Mouse (Mus musculus) spleen, adult 12 weeks (tissue): ENCODE data around the gene Rgmb.

Source experiments
- DNase-seq: peaks from one replicate; pipeline ENCODE4 v3.0.0; 2022; ENCODE audit warnings: low spot score

Rgmb gene

DNA sequence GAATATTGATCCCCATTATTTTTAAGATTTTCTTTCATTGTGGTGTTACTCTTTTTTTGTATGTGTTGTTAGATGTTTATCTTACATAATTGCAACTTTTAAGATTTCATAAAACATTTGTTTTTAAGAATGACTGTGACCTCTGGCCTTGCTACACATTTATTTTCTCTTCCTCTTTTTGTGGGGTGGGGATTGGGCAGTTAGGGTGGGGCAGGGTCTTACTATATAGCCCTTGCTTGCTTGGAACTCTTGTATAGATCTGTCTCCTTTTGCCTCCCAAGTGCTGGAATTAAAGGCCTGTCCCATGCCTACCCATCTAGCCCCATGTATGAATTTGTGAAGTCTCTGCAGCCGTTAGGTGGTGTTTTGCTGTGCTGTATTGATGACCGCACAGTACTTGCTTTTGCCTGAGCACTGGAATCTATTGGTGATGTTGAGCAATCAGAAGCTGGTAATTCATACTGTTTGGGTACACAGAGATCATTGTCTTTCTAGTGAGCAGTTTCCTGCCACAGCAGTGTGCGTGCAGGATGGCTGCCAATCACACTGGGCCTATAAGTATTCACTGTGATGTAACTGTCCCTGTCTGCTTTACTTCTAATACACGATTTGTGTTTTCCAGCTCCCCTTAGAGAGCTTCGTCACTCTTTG is 56.1 kb downstream of the Rgmb start:
- no peak for DNase-seq

DNA sequence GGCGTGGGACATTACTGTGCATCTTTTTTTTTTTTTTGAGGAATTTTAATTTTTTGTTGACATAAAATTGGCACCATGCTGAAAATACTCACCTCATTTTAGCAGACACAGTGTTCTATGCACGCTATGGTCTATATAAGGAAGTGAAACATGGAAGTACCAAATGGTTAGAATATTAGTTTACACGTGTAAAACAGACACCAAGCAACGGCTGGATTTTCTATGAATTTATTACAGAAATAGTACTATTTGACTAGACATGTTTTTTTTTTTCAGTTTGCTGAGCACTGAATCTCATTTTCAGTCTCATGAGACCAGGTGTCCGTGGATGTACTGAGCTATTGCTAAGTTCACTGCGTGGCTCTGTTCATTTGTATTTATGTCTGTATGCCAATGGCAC is 56.9 kb downstream of the Rgmb start:
- no peak for DNase-seq

DNA sequence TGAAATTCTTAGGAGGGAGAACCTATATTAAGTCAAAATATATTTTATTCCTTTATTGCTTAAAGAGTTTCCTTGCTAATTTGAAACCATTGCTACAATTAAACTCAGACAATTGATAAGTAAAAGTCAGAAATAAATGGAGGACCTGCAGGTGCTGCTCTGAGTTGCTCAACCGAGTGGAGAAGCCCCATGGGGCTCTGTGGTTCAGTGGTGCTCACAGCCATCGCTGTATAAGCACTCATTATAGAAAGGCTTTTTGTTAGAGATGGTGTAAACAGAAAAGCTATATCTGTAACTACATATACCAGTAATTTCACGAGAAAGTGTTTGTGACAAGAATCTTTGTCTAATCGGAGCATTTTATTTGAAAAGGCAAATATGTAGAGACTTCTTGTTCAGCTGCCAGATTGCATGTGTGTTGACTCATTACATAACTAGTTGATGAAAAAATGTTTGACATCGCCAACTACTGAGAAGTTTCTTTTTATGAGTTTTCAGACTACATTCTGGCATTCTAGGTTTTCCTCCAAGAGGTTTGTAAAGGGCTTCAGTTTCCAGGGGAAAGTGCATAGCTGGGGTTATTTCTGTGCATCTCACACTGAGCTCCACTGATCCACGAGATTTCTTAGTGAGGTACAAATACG is 61.6 kb downstream of the Rgmb start:
- DNase-seq = no peak

DNA sequence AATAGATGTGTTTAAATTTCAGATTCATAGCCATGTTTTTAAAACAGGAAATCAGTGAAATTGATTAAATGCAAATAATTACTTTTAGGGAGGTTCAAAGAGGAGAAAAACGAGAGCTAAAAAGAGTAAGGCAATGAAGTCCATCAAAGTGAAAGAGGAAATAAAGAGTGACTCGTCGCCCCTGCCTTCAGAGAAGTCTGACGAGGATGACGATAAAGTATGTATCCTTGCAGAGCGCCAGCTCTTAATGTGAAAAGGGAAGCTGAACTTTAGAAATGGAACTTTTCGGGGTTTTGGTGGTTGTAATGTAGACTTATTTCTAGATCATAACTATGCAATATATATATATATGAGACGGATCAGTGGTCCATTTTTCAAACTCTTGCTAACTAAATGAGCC is 69.6 kb downstream of the Rgmb start:
- no peak for DNase-seq
